Mouse (Mus musculus) cerebellum, postnatal 4 days (tissue): ENCODE results near the gene Rnft1.

Source experiments
- DNase-seq, 2 experiments: peaks; one replicate each; pipeline ENCODE4 v3.0.0; 2022; ENCODE audit warnings: low spot score in 2 of 2, mixed read lengths in 1 of 2

Gene Rnft1

GRCm38 (mm10) chr11:86484101-86484868 is at the start of gene Rnft1:
TSS of gene Rnft1 (plus strand) at chr11:86484657.
- peak; percentile 93 to 98 for DNase-seq

- DNase-seq, result no peak
These were observed 47.6 kb upstream of the Rnft1 start for GRCm38 (mm10) chr11:86436843-86437242.

- DNase-seq, result no peak
These were observed 46.2 kb upstream of the Rnft1 start for GRCm38 (mm10) chr11:86438261-86438660.

- DNase-seq, result no peak
These were observed 43.7 kb upstream of the Rnft1 start for GRCm38 (mm10) chr11:86440791-86441190.

- no peak for DNase-seq
These were observed 30.5 kb upstream of the Rnft1 start for GRCm38 (mm10) chr11:86453991-86454390.

GRCm38 (mm10) chr11:86457545-86457944 is 26.9 kb upstream of the Rnft1 start:
- no peak for DNase-seq

GRCm38 (mm10) chr11:86458866-86459265 is 25.6 kb upstream of the Rnft1 start:
- no peak for DNase-seq

- no peak for DNase-seq
These were observed 21.9 kb upstream of the Rnft1 start for GRCm38 (mm10) chr11:86462579-86462978.

GRCm38 (mm10) chr11:86464275-86464674 is 20.2 kb upstream of the Rnft1 start:
- DNase-seq, result peak; percentile 47 to 73

- DNase-seq, result peak in 1 of 2 experiments; percentile 51
These were observed 16.1 kb upstream of the Rnft1 start for GRCm38 (mm10) chr11:86468345-86468744.

- DNase-seq, result peak in 1 of 2 experiments; percentile 22
These were observed 15.5 kb upstream of the Rnft1 start for GRCm38 (mm10) chr11:86468971-86469370.

- DNase-seq, result no peak
These were observed 12.7 kb upstream of the Rnft1 start for GRCm38 (mm10) chr11:86471785-86472184.

GRCm38 (mm10) chr11:86472771-86473171 is 11.7 kb upstream of the Rnft1 start:
- DNase-seq, result no peak

- DNase-seq, result no peak
These were observed 10.9 kb upstream of the Rnft1 start for GRCm38 (mm10) chr11:86473576-86473975.

- peak in 1 of 2 experiments; percentile 47 for DNase-seq
These were observed 553 bp downstream of the Rnft1 start for GRCm38 (mm10) chr11:86484910-86485510.

GRCm38 (mm10) chr11:86490782-86491181 is 6.3 kb downstream of the Rnft1 start:
- no peak for DNase-seq

GRCm38 (mm10) chr11:86497356-86497755 is 12.9 kb downstream of the Rnft1 start:
- DNase-seq, result no peak

- no peak for DNase-seq
These were observed 13.5 kb downstream of the Rnft1 start for GRCm38 (mm10) chr11:86497908-86498307.

- DNase-seq, result no peak
These were observed 16.3 kb downstream of the Rnft1 start for GRCm38 (mm10) chr11:86500795-86501194.

- no peak for DNase-seq
These were observed 18.7 kb downstream of the Rnft1 start for GRCm38 (mm10) chr11:86503121-86503520.

- DNase-seq, result no peak
These were observed 22.9 kb downstream of the Rnft1 start for GRCm38 (mm10) chr11:86507334-86507733.

GRCm38 (mm10) chr11:86507991-86508390 is 23.5 kb downstream of the Rnft1 start:
- DNase-seq, result no peak

- DNase-seq, result no peak
These were observed 32.2 kb downstream of the Rnft1 start for GRCm38 (mm10) chr11:86516620-86517019.
